Mouse (Mus musculus) CH12.LX (cell line): Measurements from ENCODE around the gene Eif2b5.

Experiments used
- CTCF ChIP-seq, 2 experiments: IDR thresholded peaks in 1 of 2; conservative IDR thresholded peaks in 1 of 2; 2 replicates each; pipeline ENCODE4 v1.5.1; 2011 to 2012; ENCODE audit warnings: low read depth in 2 of 2, low read length in 2 of 2, improper control_type of control experiment in 1 of 2, inconsistent platforms in 1 of 2, mild to moderate bottlenecking in 1 of 2, moderate library complexity in 1 of 2
- EP300 ChIP-seq: IDR thresholded peaks from 2 replicates; pipeline ENCODE4 v1.6.1; 2011; ENCODE audit warnings: low read length, improper control_type of control experiment
- MAX ChIP-seq: IDR thresholded peaks from 2 replicates; pipeline ENCODE4 v1.6.1; 2011; ENCODE audit warnings: low read length, improper control_type of control experiment
- TCF12 ChIP-seq: IDR thresholded peaks from 2 replicates; pipeline ENCODE4 v1.6.1; 2014; ENCODE audit warnings: low read depth, mild to moderate bottlenecking, inconsistent platforms, low read length, improper control_type of control experiment
- ZNF384 ChIP-seq: IDR thresholded peaks from 2 replicates; pipeline ENCODE4 v1.6.1; 2012; ENCODE audit warnings: low read depth, low read length, improper control_type of control experiment, inconsistent platforms

GRCm38 (mm10) chr16:20536081-20536665 lies 37.6 kb downstream of the Eif2b5 start:
- TF ChIP-seq EP300, result no peak
- TF ChIP-seq MAX, result no peak
- TF ChIP-seq TCF12, result no peak
- TF ChIP-seq ZNF384, result no peak
- no peak for TF ChIP-seq CTCF (conservative IDR thresholded peaks at IDR 0.05 in 1 of 2, IDR thresholded peaks at IDR 0.05 in 1 of 2; ENCODE audit: low read depth in 2 of 2, low read length in 2 of 2)
